Mouse (Mus musculus): Measurements from ENCODE around the gene Fgfr2.

DNA sequence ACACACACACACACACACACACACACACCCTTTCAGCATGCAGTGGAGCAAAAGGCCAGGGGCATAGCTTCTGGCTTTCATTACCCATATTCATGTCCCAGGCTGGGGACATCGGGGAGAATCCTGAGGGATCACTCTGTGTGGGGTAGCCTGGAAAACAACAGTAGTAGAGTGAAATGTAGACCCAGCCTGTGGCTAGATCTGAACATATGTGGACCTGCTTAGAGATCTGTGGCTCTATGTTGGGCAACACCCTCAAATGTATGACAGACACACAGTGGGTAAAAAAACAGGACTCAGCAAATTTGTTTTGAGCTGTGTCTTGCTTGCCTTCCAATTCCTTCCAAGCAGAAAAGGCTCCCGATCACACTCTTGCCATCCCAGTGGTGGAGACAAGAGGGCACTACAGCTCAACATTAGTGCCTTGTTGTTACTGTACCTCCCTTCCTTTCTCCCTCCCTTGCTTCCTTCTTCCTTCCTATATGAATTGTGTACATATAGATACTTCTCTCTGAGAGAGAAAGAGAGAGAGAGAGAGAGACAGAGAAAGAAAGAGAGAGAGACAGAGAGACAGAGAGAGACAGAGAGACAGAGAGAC lies 2000.8 kb downstream of the Fgfr2 start:
- TF ChIP-seq CTCF (IDR thresholded peaks at IDR 0.05) = no peak; the same call in 1 of the 2 replicates
- TF ChIP-seq EP300 (IDR thresholded peaks at IDR 0.05) = no peak
